Mouse (Mus musculus): ENCODE data around the gene Rmnd5a. TPM values are rescaled to one million over a fixed set of nuclear protein-coding genes. Genes with fewer than 3 reads are reported as not detected.

Rmnd5a gene
- polyA plus RNA-seq, 2 experiments: 10.0 to 35.9 TPM

DNA sequence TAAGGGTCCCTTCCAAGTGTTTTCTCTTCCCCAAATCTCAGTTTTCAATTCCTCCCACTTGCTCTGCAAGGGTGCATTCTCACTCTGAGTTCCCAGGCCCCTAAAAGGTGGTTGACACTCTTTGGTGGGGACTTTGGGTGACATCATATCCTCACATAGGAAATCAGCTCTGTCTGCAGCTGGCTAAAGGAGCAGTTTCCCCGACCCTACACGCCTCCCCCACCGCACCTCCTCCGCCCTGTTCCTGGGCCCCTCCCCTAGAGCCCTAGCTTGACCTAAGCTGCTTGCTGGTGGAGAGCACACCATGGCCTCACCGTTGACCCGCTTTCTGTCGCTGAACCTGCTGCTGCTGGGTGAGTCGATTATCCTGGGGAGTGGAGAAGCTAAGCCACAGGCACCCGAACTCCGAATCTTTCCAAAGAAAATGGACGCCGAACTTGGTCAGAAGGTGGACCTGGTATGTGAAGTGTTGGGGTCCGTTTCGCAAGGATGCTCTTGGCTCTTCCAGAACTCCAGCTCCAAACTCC, 67.1 kb downstream of the Rmnd5a start, which contains the start of gene Cd8a:
Gene Cd8a (plus strand): TSS at position 179 of the 527 bp plus-strand sequence.
- no peak within 1 kb of the TSS for H3K27ac ChIP-seq (replicated peaks; ENCODE audit: low read depth, low read length)
- TF ChIP-seq POLR2A (IDR thresholded peaks at IDR 0.05; ENCODE audit: borderline replicate concordance, extremely low read depth, insufficient read depth, insufficient read length): no peak
- ATAC-seq (ENCODE audit: low FRiP score, low read depth): no peak
- no peak within 1 kb of the TSS for H3K4me3 ChIP-seq (replicated peaks; ENCODE audit: low read length)
- H3K36me3 ChIP-seq (ENCODE audit: control insufficient read depth, insufficient read depth, low read length): no peaks in the 10 kb centered on the region
- WGBS: 83% methylated on average over 14 of the region's 14 CpGs
- H3K9ac ChIP-seq (ENCODE audit: low read depth, low read length, severe bottlenecking): no peak within 1 kb of the TSS
- no peak within 1 kb of the TSS for H3K4me2 ChIP-seq (replicated peaks; ENCODE audit: low read depth, low read length, severe bottlenecking)
- no peaks in the 10 kb centered on the region for H3K9me3 ChIP-seq (ENCODE audit: control insufficient read depth, low read length)
- DNase-seq (ENCODE audit: low spot score): no peak
- H3K4me1 ChIP-seq (ENCODE audit: control insufficient read depth, insufficient read depth, low read length): no peaks in the 10 kb centered on the region
- H3K27me3 ChIP-seq (ENCODE audit: control insufficient read depth, insufficient read depth, low read length): no peaks in the 10 kb centered on the region

DNA sequence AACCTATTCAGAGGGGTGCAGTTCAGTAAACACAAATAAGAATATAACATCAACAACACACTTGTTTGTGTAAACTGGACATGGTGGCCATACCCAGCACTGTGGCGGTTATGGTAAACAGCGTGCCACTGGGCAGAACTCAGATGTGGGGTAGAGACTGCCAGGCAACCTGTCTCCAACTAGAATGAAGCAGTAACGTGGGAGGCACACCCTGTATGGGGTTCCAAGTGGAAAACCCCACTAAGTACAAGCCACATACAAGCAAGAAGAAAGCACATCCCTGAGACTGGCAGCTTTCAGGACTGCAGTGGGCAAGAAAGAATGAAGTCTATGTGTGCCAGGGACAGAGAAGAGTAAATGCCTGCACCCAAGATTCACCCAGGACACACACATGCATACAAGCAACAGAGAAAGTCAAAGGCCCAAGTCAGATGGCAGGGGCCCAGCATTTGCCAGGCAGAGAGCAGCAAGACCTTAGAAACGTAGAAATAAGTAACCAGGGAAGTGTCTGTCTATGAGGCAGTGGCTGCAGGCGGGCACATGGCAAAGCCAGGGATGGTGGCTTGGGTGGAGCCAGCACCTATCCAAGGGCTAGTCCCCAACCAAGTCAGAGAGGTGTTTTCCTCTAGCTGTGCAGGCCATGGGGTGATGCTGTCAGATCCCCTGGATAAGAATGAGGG, 68.3 kb downstream of the Rmnd5a start:
- ATAC-seq (ENCODE audit: low FRiP score, low read depth) (no peak), DNase-seq (ENCODE audit: low spot score) (no peak)
- no peak overlapping the region for H3K4me3 ChIP-seq (replicated peaks; ENCODE audit: low read length)
- H3K36me3 ChIP-seq (ENCODE audit: control insufficient read depth, insufficient read depth, low read length): no peaks in the 10 kb centered on the region
- H3K27me3 ChIP-seq (ENCODE audit: control insufficient read depth, insufficient read depth, low read length): no peaks in the 10 kb centered on the region
- no peak for TF ChIP-seq POLR2A (IDR thresholded peaks at IDR 0.05; ENCODE audit: borderline replicate concordance, extremely low read depth, insufficient read depth, insufficient read length)
- H3K9ac ChIP-seq (ENCODE audit: low read depth, low read length, severe bottlenecking): no peak overlapping the region
- no peaks in the 10 kb centered on the region for H3K4me1 ChIP-seq (ENCODE audit: control insufficient read depth, insufficient read depth, low read length)
- no peaks in the 10 kb centered on the region for H3K9me3 ChIP-seq (ENCODE audit: control insufficient read depth, low read length)
- no peak overlapping the region for H3K4me2 ChIP-seq (replicated peaks; ENCODE audit: low read depth, low read length, severe bottlenecking)
- H3K27ac ChIP-seq (replicated peaks; ENCODE audit: low read depth, low read length): no peak overlapping the region
- WGBS: 84% methylated on average over 5 of the region's 5 CpGs

DNA sequence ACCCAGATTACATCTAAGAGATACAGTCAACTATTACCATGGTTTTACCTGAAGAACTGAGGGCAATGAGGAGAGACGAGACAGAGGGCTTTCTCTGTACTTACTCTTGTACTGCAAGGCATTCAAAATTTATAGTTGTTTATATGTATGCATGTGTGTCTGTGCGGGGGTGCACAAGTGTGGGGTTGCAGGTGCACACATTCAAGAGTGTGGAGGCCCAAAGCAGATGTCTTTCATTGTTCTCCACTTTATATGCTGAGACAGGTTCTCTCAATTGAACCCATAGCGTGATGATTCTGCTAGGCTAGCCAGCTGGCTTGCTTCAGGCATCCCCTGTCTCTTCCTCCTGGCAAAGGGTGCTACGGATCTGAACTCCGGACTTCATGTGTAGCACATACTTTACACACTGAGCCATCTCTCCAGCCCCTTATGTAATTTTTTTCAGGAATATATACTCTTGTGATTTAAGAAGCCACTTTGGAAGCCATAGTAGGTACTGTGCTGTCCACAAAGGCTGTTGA, 69.3 kb downstream of the Rmnd5a start:
- Histone ChIP-seq H3K27me3 (ENCODE audit: control insufficient read depth, insufficient read depth, low read length) (no peaks in the 10 kb centered on the region), H3K36me3 (ENCODE audit: control insufficient read depth, insufficient read depth, low read length) (no peaks in the 10 kb centered on the region), H3K4me1 (ENCODE audit: control insufficient read depth, insufficient read depth, low read length) (no peaks in the 10 kb centered on the region), H3K4me2 (replicated peaks; ENCODE audit: low read depth, low read length, severe bottlenecking) (no peak overlapping the region), H3K9ac (ENCODE audit: low read depth, low read length, severe bottlenecking) (no peak overlapping the region), H3K9me3 (ENCODE audit: control insufficient read depth, low read length) (no peaks in the 10 kb centered on the region), H3K27ac (replicated peaks; ENCODE audit: low read depth, low read length) (no peak overlapping the region), H3K4me3 (replicated peaks; ENCODE audit: low read length) (no peak overlapping the region)
- ATAC-seq (ENCODE audit: low FRiP score, low read depth): no peak
- WGBS: 75% methylated on average over 5 of the region's 5 CpGs
- no peak for TF ChIP-seq POLR2A (IDR thresholded peaks at IDR 0.05; ENCODE audit: borderline replicate concordance, extremely low read depth, insufficient read depth, insufficient read length)
- no peak for DNase-seq (ENCODE audit: low spot score)

DNA sequence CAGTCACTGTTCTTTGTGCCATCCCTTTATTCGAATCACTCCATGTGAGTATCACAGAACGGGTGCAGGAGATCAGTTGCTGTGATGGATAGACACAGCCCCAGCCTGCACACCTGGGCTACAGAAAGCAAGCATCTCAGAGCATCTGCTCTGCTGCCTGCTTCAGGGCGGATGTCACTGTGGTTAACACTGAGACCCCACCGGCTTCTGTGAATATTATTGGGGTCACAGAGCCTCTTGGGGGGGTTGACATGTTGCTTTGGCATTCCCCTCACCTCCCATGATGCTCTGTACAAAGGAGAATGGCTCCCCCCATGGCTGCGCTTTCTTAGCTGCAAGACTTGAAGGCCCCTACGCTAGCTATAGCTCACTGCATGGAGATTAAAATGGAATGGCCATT, 71.0 kb downstream of the Rmnd5a start:
- no peak overlapping the region for H3K9ac ChIP-seq (ENCODE audit: low read depth, low read length, severe bottlenecking)
- no peaks in the 10 kb centered on the region for H3K4me1 ChIP-seq (ENCODE audit: control insufficient read depth, insufficient read depth, low read length)
- no peaks in the 10 kb centered on the region for H3K36me3 ChIP-seq (ENCODE audit: control insufficient read depth, insufficient read depth, low read length)
- ATAC-seq (ENCODE audit: low FRiP score, low read depth): no peak
- H3K4me2 ChIP-seq (replicated peaks; ENCODE audit: low read depth, low read length, severe bottlenecking): no peak overlapping the region
- DNase-seq (ENCODE audit: low spot score): no peak
- H3K9me3 ChIP-seq (ENCODE audit: control insufficient read depth, low read length): no peaks in the 10 kb centered on the region
- WGBS: 89% methylated on average over 6 of the region's 6 CpGs
- no peaks in the 10 kb centered on the region for H3K27me3 ChIP-seq (ENCODE audit: control insufficient read depth, insufficient read depth, low read length)
- no peak overlapping the region for H3K27ac ChIP-seq (replicated peaks; ENCODE audit: low read depth, low read length)
- no peak for TF ChIP-seq POLR2A (IDR thresholded peaks at IDR 0.05; ENCODE audit: borderline replicate concordance, extremely low read depth, insufficient read depth, insufficient read length)
- no peak overlapping the region for H3K4me3 ChIP-seq (replicated peaks; ENCODE audit: low read length)

DNA sequence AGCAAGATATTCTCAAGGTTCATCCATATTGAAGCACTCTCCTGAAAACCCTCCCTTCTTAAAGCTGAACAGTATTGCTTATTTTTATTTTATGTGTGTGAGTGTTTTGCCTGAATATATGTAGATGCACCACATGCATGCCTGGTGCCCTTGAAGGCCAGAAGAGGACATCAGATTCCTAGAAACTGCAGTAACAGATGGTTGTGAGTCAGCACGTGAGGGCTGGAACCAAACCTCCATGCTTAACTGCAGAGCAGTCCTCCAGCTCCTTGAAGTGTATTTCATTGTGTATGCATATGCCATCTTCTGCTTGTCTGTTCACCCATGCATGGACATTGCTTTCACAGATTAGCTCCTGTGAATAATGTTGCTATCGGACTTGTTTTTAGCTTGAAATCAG, 76.4 kb downstream of the Rmnd5a start:
- H3K4me3 ChIP-seq (replicated peaks; ENCODE audit: low read length): no peak overlapping the region
- no peak for ATAC-seq (ENCODE audit: low FRiP score, low read depth)

More for the DNA sequence above, 76.4 kb downstream of the Rmnd5a start:
- Histone ChIP-seq H3K27ac (replicated peaks; ENCODE audit: low read depth, low read length) (no peak overlapping the region), H3K9me3 (ENCODE audit: control insufficient read depth, low read length) (no peaks in the 10 kb centered on the region), H3K4me2 (replicated peaks; ENCODE audit: low read depth, low read length, severe bottlenecking) (no peak overlapping the region), H3K27me3 (ENCODE audit: control insufficient read depth, insufficient read depth, low read length) (no peaks in the 10 kb centered on the region), H3K4me1 (ENCODE audit: control insufficient read depth, insufficient read depth, low read length) (no peaks in the 10 kb centered on the region), H3K9ac (ENCODE audit: low read depth, low read length, severe bottlenecking) (no peak overlapping the region), H3K36me3 (ENCODE audit: control insufficient read depth, insufficient read depth, low read length) (no peaks in the 10 kb centered on the region)
- WGBS: 84% methylated on average over 2 of the region's 2 CpGs
- DNase-seq (ENCODE audit: low spot score): no peak
- no peak for TF ChIP-seq POLR2A (IDR thresholded peaks at IDR 0.05; ENCODE audit: borderline replicate concordance, extremely low read depth, insufficient read depth, insufficient read length)
